Mouse (Mus musculus) embryonic facial prominence, embryonic 10.5 days (tissue): Measurements from ENCODE around the gene Slu7. TPM values are rescaled to one million over a fixed set of nuclear protein-coding genes. Genes with fewer than 3 reads are reported as not detected.

Experiments used
- DNase-seq: peaks from one replicate; pipeline ENCODE4 v3.0.0-alpha.2; 2017; ENCODE audit warnings: low spot score
- H3K27ac ChIP-seq: fragments of 300-500 bp; sonication (generic); replicated peaks from 2 replicates; pipeline ENCODE4 v1.5.1; 2016; ENCODE audit warnings: mild to moderate bottlenecking
- H3K27me3 ChIP-seq: fragments of 300-500 bp; sonication (generic); replicated peaks from 2 replicates; pipeline ENCODE4 v1.6.1; 2016; ENCODE audit warnings: low read depth, mild to moderate bottlenecking; ENCODE audit not compliant: poor library complexity, severe bottlenecking
- H3K36me3 ChIP-seq: fragments of 300-500 bp; sonication (generic); replicated peaks from 2 replicates; pipeline ENCODE4 v1.6.1; 2016; ENCODE audit warnings: mild to moderate bottlenecking, moderate library complexity
- H3K4me1 ChIP-seq: fragments of 300-500 bp; sonication (generic); 2 replicates; pipeline ENCODE4 v1.6.1; 2016
- H3K4me3 ChIP-seq: fragments of 300-500 bp; sonication (generic); 2 replicates; pipeline ENCODE4 v1.5.1; 2016; ENCODE audit warnings: mild to moderate bottlenecking, moderate library complexity
- H3K9me3 ChIP-seq: fragments of 300-500 bp; sonication (generic); 2 replicates; pipeline ENCODE4 v1.6.1; 2016; ENCODE audit warnings: mild to moderate bottlenecking
- WGBS: fragments of 180-500 bp; shearing (Covaris S2); methylation state at CpG from one replicate; pipeline ENCODE4 v1.1.7; 2016; 5-methylcytosine and 5-hydroxymethylcytosine counted together
- polyA plus RNA-seq: library from polyadenylated mRNA; unstranded; fragments of >200 nt; fragmentation: Nextera tagmentation; extraction: Ambion mirVana; gene quantifications from 2 replicates; pipeline ENCODE4 v1.2.1, GENCODE M21; 2016

Slu7 gene
- polyA plus RNA-seq = 48.5 and 56.7 TPM in 2 replicates

- Histone ChIP-seq H3K9me3 (no peaks in the 10 kb centered on the region), H3K4me1 (peaks cover 9% of the 10 kb centered on the region), H3K36me3 (peaks cover 13% of the 10 kb centered on the region), H3K4me3 (peak within 1 kb of the TSS; percentile 92), H3K27ac (peak within 1 kb of the TSS; percentile 83), H3K27me3 (no peaks in the 10 kb centered on the region)
- DNase-seq = peak; percentile 84
- 8% methylated on average over 38 of the region's 38 CpGs for WGBS
These were observed at the start of gene Slu7 for GRCm38 (mm10) chr11:43433254-43434023. Slu7 (plus strand) TSS chr11:43433744.

- no peaks in the 10 kb centered on the region for H3K9me3 ChIP-seq
- peaks cover 13% of the 10 kb centered on the region for H3K27me3 ChIP-seq
- peak overlapping the region; percentile 77 for H3K27ac ChIP-seq
- peak overlapping the region; percentile 50 for H3K4me3 ChIP-seq
- no peaks in the 10 kb centered on the region for H3K36me3 ChIP-seq
- peak; percentile 60 for DNase-seq
- H3K4me1 ChIP-seq = peaks cover 16% of the 10 kb centered on the region
- 2% methylated on average over 18 of the region's 18 CpGs for WGBS
These were observed 48.4 kb upstream of the Slu7 start for GRCm38 (mm10) chr11:43385055-43385649.

DNA sequence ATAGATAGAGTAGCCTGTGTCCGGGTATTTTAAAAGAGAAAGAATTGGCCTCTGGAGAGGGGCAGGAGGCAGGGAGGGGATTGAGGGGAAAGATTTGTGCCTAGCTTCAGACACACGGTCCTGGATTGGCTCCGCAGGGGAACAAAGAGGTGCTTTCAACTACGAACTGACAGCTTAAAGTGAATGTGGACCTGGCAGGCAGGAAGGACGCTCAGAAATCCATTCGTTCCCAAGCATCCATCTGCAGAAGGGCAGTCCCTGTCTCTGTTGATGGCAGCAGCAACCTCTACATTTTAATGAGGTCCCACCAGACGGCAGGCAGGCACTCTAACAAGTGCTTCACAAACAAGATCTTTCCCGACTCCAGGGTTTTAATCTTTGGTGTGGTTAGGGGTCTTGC lies 47.8 kb upstream of the Slu7 start:
- H3K4me1 ChIP-seq = peaks cover 16% of the 10 kb centered on the region
- H3K4me3 ChIP-seq = peak overlapping the region; percentile 50
- peak; percentile 40 for DNase-seq
- 3% methylated on average over 8 of the region's 8 CpGs for WGBS
- peak overlapping the region; percentile 77 for H3K27ac ChIP-seq
- H3K36me3 ChIP-seq = no peaks in the 10 kb centered on the region
- H3K27me3 ChIP-seq = peaks cover 13% of the 10 kb centered on the region
- no peaks in the 10 kb centered on the region for H3K9me3 ChIP-seq

- Histone ChIP-seq H3K36me3 (no peaks in the 10 kb centered on the region), H3K27ac (no peak overlapping the region), H3K27me3 (peaks cover 13% of the 10 kb centered on the region), H3K4me3 (no peak overlapping the region), H3K4me1 (peaks cover 16% of the 10 kb centered on the region), H3K9me3 (no peaks in the 10 kb centered on the region)
- no peak for DNase-seq
- WGBS = 89% methylated on average over 14 of the region's 14 CpGs
These were observed 46.3 kb upstream of the Slu7 start for GRCm38 (mm10) chr11:43387004-43387880.

DNA sequence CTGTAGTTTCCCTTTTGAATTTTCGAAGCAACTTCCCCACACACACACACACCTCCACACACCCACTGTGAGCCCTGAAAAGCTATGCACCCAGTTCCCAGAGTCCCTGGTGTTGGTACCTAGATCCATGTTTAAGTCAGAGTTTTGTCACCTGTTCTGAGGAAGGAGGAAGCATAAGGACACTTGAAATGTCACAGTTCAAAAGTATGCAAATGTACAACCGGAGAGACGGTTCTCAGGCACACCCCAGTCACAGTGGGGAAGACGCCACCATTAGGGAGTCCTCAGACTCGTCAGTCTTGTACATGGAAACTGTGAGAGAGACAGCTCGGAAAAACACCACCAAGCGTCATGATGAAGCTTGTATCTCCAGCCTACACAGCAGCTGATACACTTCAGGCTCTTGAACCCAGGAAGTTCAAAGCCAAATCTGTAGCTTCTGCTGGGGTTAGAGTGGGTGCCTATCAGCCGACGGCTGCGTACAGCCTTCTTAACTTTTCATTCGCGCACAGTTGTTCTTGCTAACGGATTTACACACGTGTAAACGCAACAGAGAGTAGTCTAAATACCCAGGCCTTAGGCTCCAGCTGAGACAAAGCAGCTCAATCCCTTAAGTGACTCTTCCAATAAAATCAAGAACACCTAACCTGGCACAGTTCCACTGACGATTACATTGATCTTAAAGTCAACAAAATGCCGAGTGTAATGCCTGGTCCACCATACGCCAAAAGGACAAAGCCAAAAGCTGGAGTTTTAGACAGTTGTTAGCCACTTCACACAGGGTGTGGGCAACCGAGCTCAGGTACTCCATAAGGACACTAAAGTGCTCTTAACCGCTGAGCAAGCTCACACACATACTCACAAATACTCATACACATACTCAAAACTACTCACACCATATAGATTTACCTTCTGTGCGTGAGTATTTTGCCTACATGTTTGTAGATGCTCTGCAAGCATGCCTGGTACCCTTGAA lies 45.1 kb upstream of the Slu7 start:
- 86% methylated on average over 21 of the region's 21 CpGs for whole genome bisulfite sequencing
- H3K4me1 ChIP-seq = peaks cover 16% of the 10 kb centered on the region
- H3K27me3 ChIP-seq = peaks cover 13% of the 10 kb centered on the region
- no peaks in the 10 kb centered on the region for H3K36me3 ChIP-seq
- H3K9me3 ChIP-seq = no peaks in the 10 kb centered on the region
- H3K27ac ChIP-seq = no peak overlapping the region
- no peak overlapping the region for H3K4me3 ChIP-seq
- DNase-seq = no peak

DNA sequence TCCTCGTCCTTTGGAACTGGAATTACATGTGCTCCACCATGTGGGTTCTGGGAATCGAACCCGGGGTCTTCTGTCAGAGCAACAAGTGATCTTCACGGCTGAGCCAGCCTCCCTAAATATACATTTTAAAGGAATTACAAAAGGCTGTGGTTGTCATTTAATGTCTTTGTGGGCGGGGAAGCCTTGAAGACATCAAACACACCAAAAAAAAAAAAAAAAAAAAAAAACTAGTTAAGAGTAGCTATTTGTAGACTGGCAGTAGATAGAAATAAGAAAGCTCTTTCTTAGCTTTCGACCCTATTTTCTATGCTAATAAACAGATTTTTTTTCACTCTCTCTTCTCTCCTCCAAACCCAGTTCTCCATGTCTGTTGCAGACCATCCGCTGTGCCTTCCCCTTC lies 44.4 kb upstream of the Slu7 start:
- WGBS = 85% methylated on average over 7 of the region's 7 CpGs
- peaks cover 16% of the 10 kb centered on the region for H3K4me1 ChIP-seq
- peaks cover 13% of the 10 kb centered on the region for H3K27me3 ChIP-seq
- no peak overlapping the region for H3K4me3 ChIP-seq
- DNase-seq = no peak
- no peaks in the 10 kb centered on the region for H3K9me3 ChIP-seq
- H3K27ac ChIP-seq = no peak overlapping the region
- H3K36me3 ChIP-seq = no peaks in the 10 kb centered on the region

GRCm38 (mm10) chr11:43392757-43393156 lies 40.8 kb upstream of the Slu7 start:
- Histone ChIP-seq H3K4me1 (no peaks in the 10 kb centered on the region), H3K27me3 (no peaks in the 10 kb centered on the region), H3K27ac (no peak overlapping the region), H3K9me3 (no peaks in the 10 kb centered on the region), H3K36me3 (no peaks in the 10 kb centered on the region), H3K4me3 (no peak overlapping the region)
- no peak for DNase-seq
- 47% methylated on average over 2 of the region's 2 CpGs for WGBS

GRCm38 (mm10) chr11:43393325-43393724 lies 40.2 kb upstream of the Slu7 start:
- Histone ChIP-seq H3K27me3 (no peaks in the 10 kb centered on the region), H3K36me3 (no peaks in the 10 kb centered on the region), H3K4me1 (no peaks in the 10 kb centered on the region), H3K4me3 (no peak overlapping the region), H3K9me3 (no peaks in the 10 kb centered on the region), H3K27ac (no peak overlapping the region)
- no peak for DNase-seq
- WGBS = 89% methylated on average over 4 of the region's 4 CpGs

GRCm38 (mm10) chr11:43395073-43395948 lies 38.2 kb upstream of the Slu7 start:
- H3K36me3 ChIP-seq = no peaks in the 10 kb centered on the region
- no peaks in the 10 kb centered on the region for H3K9me3 ChIP-seq
- H3K27ac ChIP-seq = no peak overlapping the region
- 88% methylated on average over 14 of the region's 14 CpGs for WGBS
- no peak overlapping the region for H3K4me3 ChIP-seq
- H3K27me3 ChIP-seq = no peaks in the 10 kb centered on the region
- DNase-seq = no peak
- H3K4me1 ChIP-seq = no peaks in the 10 kb centered on the region

DNA sequence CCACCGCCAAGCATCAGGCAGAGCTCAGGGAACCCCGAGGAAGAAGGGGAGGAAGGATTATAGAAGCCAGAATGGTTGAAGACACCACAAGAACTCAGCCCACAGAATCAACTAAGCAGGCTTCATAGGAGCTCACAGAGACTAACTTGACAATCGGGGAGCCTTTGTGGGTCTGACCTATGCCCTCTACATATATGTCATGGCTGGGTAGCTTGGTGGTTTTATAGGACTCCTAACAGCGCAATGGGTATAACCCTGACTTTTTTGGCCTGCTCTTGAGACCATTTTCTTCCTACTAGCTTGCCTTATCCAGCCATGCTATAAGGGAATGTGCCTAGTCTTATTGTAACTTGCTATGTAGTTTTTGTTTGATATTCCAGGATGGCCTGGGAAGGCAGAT lies 37.3 kb upstream of the Slu7 start:
- WGBS = 91% methylated on average over 4 of the region's 4 CpGs
- Histone ChIP-seq H3K27ac (no peak overlapping the region), H3K9me3 (no peaks in the 10 kb centered on the region), H3K36me3 (no peaks in the 10 kb centered on the region), H3K27me3 (no peaks in the 10 kb centered on the region), H3K4me1 (no peaks in the 10 kb centered on the region), H3K4me3 (no peak overlapping the region)
- DNase-seq = no peak

DNA sequence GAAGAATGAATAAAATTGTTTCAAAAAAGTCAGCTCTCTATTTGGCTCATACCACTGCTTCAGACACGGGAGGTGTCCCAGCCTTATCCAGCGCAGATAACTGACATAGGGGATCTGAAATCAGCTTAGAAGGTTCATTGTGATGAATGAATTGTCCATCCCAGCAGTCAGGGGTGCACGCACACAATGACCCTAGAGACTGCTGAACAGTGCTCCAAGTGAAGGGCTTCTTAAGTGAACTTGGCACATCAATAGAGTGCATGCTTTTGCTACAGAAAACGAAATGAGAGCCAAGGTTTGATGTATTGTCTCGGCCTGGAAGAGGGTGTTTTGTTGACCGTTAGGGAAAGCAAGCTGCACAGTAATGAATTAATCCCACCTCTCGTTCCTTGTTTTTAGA lies 36.9 kb upstream of the Slu7 start:
- no peak overlapping the region for H3K4me3 ChIP-seq

More for the DNA sequence above, 36.9 kb upstream of the Slu7 start:
- Histone ChIP-seq H3K9me3 (no peaks in the 10 kb centered on the region), H3K4me1 (no peaks in the 10 kb centered on the region), H3K36me3 (no peaks in the 10 kb centered on the region), H3K27me3 (no peaks in the 10 kb centered on the region), H3K27ac (no peak overlapping the region)
- peak; percentile 5 for DNase-seq
- 76% methylated on average over 7 of the region's 7 CpGs for WGBS
